Mouse (Mus musculus) T-helper 1 cell (primary cell): ENCODE results near the gene Nudt19.
"Not testable (repeated sequence)": the region's sequence is repeated elsewhere in the genome, so short reads cannot be mapped to it uniquely, and the experiment has no call there.

Experiments used
- in situ Hi-C: fragments of 300-600 bp; cut with MboI, MseI; formaldehyde crosslinking; loops from one replicate; pipeline ENCODE4 v1.15.1; 2025; ENCODE audit warnings: high pct_unique_total_duplicates

The Nudt19 gene

GRCm38 (mm10) chr7:35565965-35566364 is 9.9 kb upstream of the Nudt19 start:
- in situ Hi-C loops: not testable (repeated sequence)

GRCm38 (mm10) chr7:35564872-35565271 is 8.8 kb upstream of the Nudt19 start:
- in situ Hi-C loops: not testable (repeated sequence)

GRCm38 (mm10) chr7:35564067-35564865 is 8.2 kb upstream of the Nudt19 start:
- in situ Hi-C loops: no loop called here

DNA sequence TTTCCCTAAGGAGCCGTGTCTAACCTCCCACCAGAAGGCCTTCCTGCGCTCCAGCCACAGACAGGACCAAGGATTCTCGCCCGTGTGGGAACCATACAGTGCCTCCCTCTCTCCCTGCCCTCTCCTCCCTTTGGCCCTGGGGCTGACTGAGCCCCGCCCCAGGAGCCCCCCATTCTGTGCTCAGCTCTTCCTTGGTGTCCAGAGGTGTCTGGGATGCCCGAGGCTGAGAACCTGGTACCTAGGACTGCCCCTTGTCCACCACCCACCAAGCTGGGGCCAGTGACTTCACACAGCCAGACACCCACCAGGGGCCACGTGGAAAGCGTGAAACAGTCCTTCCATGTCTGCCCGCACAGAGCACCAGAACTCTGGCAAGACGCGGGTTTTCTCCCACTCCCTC is 7.0 kb upstream of the Nudt19 start:
- in situ Hi-C loops: no loop called here

- in situ Hi-C loops: no loop called here
Observed at GRCm38 (mm10) chr7:35559838-35560237, 3.7 kb upstream of the Nudt19 start.

DNA sequence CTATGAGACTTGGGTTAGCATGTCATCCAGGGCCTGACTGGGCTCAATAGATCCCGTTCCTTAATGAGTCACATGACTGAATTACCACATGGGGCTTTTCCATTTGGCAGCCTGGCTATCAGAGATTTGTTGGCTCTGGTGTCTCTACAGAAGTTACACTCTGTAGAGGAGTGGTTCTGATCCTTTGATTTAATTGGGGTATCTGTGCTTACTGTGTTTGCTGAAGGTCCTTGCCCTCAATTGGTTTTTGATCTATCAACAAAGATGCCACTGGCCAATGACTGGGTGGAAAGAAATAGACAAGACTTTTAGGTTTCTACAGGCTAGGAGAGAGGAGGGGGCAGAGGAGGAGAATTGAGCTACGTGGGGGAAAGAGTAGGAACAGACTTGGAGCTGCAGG is 2.6 kb upstream of the Nudt19 start:
- in situ Hi-C loops: no loop called here

- in situ Hi-C loops: no loop called here
Observed at GRCm38 (mm10) chr7:35557577-35557976, 1.5 kb upstream of the Nudt19 start.

DNA sequence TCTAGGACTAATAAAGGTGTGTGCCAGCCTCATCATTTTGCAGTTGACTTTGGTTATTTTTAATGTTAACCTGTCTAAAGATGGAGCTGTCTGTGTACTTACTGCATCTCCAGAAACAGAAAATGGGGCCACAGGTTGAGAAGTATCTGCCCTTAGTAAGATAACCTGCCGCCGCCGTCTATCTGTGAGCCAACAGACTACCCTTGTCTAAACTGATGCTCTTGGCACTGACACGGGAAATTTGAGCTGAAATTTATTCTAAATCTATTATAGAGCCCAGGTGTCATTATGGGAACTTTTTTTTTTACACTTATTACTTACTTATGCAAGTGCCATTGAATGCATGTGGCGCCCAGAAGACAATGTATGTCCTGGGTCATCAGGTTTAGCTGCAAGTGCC is 801 bp upstream of the Nudt19 start:
- in situ Hi-C loops: no loop called here

- in situ Hi-C loops: no loop called here
Observed at GRCm38 (mm10) chr7:35555224-35556204, 590 bp downstream of the Nudt19 start.

GRCm38 (mm10) chr7:35554605-35555175 is 1.4 kb downstream of the Nudt19 start:
- in situ Hi-C loops: loop anchor here (5.0 kb wide), 1 partner anchor 157 kb away; the partner anchor contains the start of genes Cep89 and Faap24

GRCm38 (mm10) chr7:35553751-35554604 is 2.1 kb downstream of the Nudt19 start:
- in situ Hi-C loops: loop anchor here (5.0 kb wide), 1 partner anchor 157 kb away; the partner anchor contains the start of genes Cep89 and Faap24

DNA sequence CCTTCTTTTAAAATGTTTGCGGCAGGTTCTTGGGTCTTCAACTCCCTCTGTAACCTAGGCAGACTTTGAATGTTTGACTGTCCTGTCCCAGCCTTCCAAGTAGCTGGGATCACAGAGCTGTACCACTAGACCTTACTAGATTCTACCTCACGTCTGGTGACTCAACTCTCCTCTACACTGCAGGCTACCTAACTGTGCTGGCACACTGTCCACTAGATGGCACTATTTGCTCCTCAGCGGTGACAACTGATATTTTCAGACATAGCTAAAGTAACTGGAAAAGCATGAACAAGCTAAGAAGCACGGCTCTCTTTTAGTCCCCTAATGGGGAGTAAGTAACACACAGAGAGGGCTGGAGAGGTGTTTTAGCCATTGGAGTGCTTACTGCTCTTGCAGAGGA is 10.2 kb downstream of the Nudt19 start:
- in situ Hi-C loops: no loop called here

- in situ Hi-C loops: no loop called here
Observed at GRCm38 (mm10) chr7:35537562-35537961, 18.5 kb downstream of the Nudt19 start, which contains the start of gene Tdrd12. Gene Tdrd12 (minus strand): TSS chr7:35537745.

- in situ Hi-C loops: no loop called here
Observed at GRCm38 (mm10) chr7:35535750-35536512, 20.2 kb downstream of the Nudt19 start.

DNA sequence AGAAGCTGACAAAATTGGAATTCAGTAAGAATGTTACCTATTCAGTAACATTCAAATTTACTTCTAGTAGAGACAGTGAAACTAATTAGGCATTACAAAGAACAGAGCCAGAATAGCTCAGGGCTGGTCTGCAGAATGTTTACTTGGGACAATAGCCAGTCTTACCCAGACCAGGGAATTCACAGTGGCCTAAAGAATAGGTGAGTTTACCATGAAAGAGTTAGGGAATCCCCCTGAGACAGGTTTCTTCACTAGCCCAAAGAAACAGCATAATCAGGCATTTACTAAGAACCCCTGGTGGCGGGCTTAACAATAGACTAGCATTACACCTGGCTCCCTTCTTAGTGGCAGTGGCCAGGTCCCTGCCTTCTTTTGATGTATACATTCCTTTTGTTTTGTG is 25.6 kb downstream of the Nudt19 start:
- in situ Hi-C loops: not testable (repeated sequence)

- in situ Hi-C loops: no loop called here
Observed at GRCm38 (mm10) chr7:35530026-35530425, 26.1 kb downstream of the Nudt19 start.

DNA sequence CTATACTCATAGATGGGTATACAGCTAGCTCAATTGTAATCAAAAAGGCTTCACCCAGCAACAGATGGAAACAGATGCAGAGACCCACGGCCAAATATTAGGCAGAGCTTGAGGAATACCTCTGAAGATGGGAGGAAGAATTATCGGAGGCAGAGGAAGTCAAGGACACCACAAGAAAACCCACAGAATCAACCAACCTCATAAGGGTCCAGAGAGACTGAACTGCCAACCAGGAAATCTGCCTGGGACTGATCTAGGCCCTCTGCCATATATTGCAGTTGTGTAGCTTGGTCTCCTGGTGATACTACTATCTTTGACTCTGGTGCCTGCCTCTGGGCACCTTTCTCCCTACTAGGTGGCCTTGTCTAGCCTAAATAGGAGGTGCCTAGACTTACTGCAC is 29.3 kb downstream of the Nudt19 start:
- in situ Hi-C loops: no loop called here

GRCm38 (mm10) chr7:35501995-35502394 is 54.1 kb downstream of the Nudt19 start:
- in situ Hi-C loops: no loop called here

DNA sequence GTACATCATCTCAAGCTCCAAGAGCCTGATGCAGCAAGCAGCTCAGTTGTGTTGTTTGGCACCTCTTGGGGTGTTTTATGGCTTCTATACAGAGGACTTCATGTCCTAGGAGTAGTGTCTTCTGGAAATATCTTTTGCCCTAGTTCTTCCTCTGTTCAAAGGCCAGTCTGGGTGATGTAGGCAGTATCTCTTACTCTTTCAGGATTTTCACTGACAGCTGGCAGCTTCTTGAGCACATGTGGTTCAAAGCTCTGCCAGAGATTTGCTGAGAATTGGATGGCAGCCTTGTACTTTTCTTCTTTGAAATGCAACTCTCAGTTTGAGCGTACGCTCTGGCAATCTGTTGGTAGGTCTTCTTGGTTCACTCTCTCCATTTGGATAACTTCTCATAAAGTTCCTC is 58.6 kb downstream of the Nudt19 start:
- in situ Hi-C loops: loop anchor here (25.0 kb wide), 1 partner anchor 1890 kb away; no protein-coding TSS in a partner anchor
